Mouse (Mus musculus) embryonic fibroblast, embryonic 13.5 days (primary cell): Measurements from ENCODE around the gene Gm20708.

Experiments used
- CTCF ChIP-seq: IDR thresholded peaks from 2 replicates; pipeline ENCODE4 v1.5.1; 2011; ENCODE audit warnings: mild to moderate bottlenecking, control low read depth, low read length, moderate library complexity, borderline replicate concordance; ENCODE audit not compliant: insufficient read depth
- POLR2A ChIP-seq: IDR thresholded peaks from 2 replicates; pipeline ENCODE4 v1.6.1; 2011; ENCODE audit warnings: low read depth, mild to moderate bottlenecking, control low read depth, low read length, moderate library complexity

GRCm38 (mm10) chr11:117827386-117827785, 17.9 kb downstream of the Gm20708 start:
- TF ChIP-seq CTCF, result no peak
- no peak for TF ChIP-seq POLR2A
